Comparison of ENCODE assay signal across 8 mouse cellular contexts in the genomic region with DNA sequence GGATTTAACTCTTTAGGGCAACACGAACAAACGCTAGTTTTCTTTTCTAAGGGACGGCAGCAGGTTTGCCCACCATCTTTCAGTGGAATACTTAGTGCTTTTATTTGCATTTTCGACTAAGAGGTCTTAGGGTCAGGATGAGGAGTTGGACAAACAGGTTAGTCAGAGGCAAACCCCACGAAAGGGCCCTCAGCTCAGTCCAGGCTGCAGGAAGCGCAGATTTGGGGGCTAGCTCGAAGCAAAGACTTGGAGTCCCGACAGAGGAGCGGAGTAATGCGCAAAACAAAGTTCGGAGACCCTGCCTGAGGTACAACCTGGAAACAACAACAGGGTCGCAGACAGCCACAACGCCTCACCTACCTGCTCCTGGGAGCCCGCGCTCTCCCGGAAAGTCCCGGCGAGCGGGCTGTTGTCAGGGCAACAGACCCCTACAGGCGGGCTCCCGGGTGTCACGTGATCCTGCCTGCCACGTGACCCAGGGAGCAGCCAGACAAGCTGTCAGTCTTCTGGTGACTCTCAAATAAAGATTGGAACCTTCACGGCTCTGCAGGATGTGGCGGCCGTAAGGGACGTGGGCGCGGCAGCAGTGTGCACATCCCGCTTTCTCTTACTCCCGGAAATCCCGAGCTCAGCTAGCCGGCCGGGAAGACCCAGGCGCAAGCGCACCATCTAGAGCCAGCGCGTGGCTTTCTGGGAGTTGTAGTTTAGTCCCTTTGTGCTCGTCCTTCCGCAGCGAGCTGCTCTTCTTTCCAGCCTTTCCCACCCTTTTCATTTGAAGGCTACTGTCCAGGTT. TPM values are rescaled to one million over a fixed set of nuclear protein-coding genes. Genes with fewer than 3 reads are reported as not detected.
A peak's percentile ranks its signal among the peaks of the same experiment; 100 is the strongest.
DNase-seq lines count a peak whose midpoint lies in the region; ATAC-seq lines count a peak whose summit lies in the region.

A gene (minus strand): TSS at position 634 of the 793 bp plus-strand sequence.

- no peaks in the 10 kb centered on the region for H3K36me3 ChIP-seq in hindbrain, embryonic 14.5 days (replicated peaks; ENCODE audit: control insufficient read depth, insufficient read depth)

- peak; percentile 93 for DNase-seq in R1 (ENCODE audit: low read depth, low spot score)
- peak; percentile 91 to 93 for DNase-seq in cerebellum, postnatal 25 days
- DNase-seq in frontal cortex, postnatal 25 days (ENCODE audit: low spot score in 2 of 2): peak; percentile 80 to 83
- peak; percentile 89 for DNase-seq in hindbrain, embryonic 14.5 days (ENCODE audit: low spot score)
- DNase-seq in layer of hippocampus, postnatal 36 days: peak; percentile 90 to 91
- DNase-seq in lung, postnatal 36 days: peak; percentile 92
- peak; percentile 94 for DNase-seq in retina, postnatal 1 day
- peak; percentile 73 to 90 for DNase-seq in urinary bladder, adult 18-20 months (ENCODE audit: low spot score in 2 of 2)

- no peaks in the 10 kb centered on the region for H3K9me3 ChIP-seq in hindbrain, embryonic 14.5 days (ENCODE audit: control insufficient read depth, low read length)

- peak within 1 kb of the TSS; percentile 90 for H3K27ac ChIP-seq in hindbrain, embryonic 14.5 days

- peaks cover 5% of the 10 kb centered on the region; the same call in 1 of the 2 replicates for H3K4me1 ChIP-seq in hindbrain, embryonic 14.5 days (replicated peaks; ENCODE audit: control insufficient read depth, insufficient read depth, low read length)

- peak within 1 kb of the TSS; percentile 76 for H3K9ac ChIP-seq in hindbrain, embryonic 14.5 days

- peak within 1 kb of the TSS; percentile 65 for H3K4me2 ChIP-seq in hindbrain, embryonic 14.5 days (replicated peaks)

- H3K27me3 ChIP-seq in hindbrain, embryonic 14.5 days (ENCODE audit: control insufficient read depth, insufficient read depth, low read length): no peaks in the 10 kb centered on the region

- ATAC-seq in hindbrain, embryonic 14.5 days (ENCODE audit: low FRiP score): peak; percentile 99

- under 1% methylated on average over 41 of the region's 41 CpGs for WGBS in hindbrain, embryonic 14.5 days

- peak within 1 kb of the TSS; percentile 72 for H3K4me3 ChIP-seq in hindbrain, embryonic 14.5 days (replicated peaks; ENCODE audit: low read length)

RNA-seq across cellular contexts. Expression of the gene that starts here (rescaled TPM):
- polyA plus RNA-seq in hindbrain, embryonic 14.5 days (2014; fragmentation: Nextera tagmentation; extraction: Ambion mirVana): 6.2 and 7.1 TPM in 2 replicates
- 10 to 100 TPM; 11.8 to 12.1 TPM for total RNA-seq in layer of hippocampus, postnatal 36 days (2021)

Comparison
In these comparisons a context has a peak if more than half of its experiments do, and no peak if none do; other contexts are left out.
1. Peak in every context shown above with its lines: DNase-seq, ATAC-seq, H3K4me3 ChIP-seq and H3K27ac ChIP-seq.